Mouse (Mus musculus) heart, embryonic 16.5 days (tissue): ENCODE results near the gene Acbd5. TPM values are rescaled to one million over a fixed set of nuclear protein-coding genes. Genes with fewer than 3 reads are reported as not detected.

ENCODE experiments used
- ATAC-seq: fragments of 200-750 bp; cut with Nextera tagmentation; replicated peaks from 2 replicates; pipeline ENCODE4 v1.8.0; 2017; ENCODE audit warnings: moderate number of reproducible peaks; ENCODE audit not compliant: insufficient read depth, low FRiP score; ENCODE audit errors: extremely low read depth
- H3K27ac ChIP-seq: fragments of 300-500 bp; sonication (generic); 2 replicates; pipeline ENCODE4 v1.5.1; 2014; ENCODE audit warnings: mild to moderate bottlenecking, low read length, control low read depth, moderate library complexity
- H3K27me3 ChIP-seq: fragments of 300-500 bp; sonication (generic); 2 replicates; pipeline ENCODE4 v1.6.1; 2014; ENCODE audit warnings: low read length, mixed read lengths; ENCODE audit not compliant: control insufficient read depth, insufficient read depth
- H3K36me3 ChIP-seq: fragments of 300-500 bp; sonication (generic); 2 replicates; pipeline ENCODE4 v1.6.1; 2014; ENCODE audit not compliant: control insufficient read depth, insufficient read depth
- H3K4me1 ChIP-seq: fragments of 300-500 bp; sonication (generic); 2 replicates; pipeline ENCODE4 v1.6.1; 2014; ENCODE audit warnings: low read length, mixed read lengths; ENCODE audit not compliant: control insufficient read depth, insufficient read depth
- H3K4me2 ChIP-seq: fragments of 300-500 bp; sonication (generic); 2 replicates; pipeline ENCODE4 v1.6.1; 2014; ENCODE audit warnings: low read depth, mild to moderate bottlenecking, control low read depth, low read length
- H3K4me3 ChIP-seq: fragments of 300-500 bp; sonication (generic); 2 replicates; pipeline ENCODE4 v1.5.1; 2014; ENCODE audit warnings: mild to moderate bottlenecking, control low read depth, low read length
- H3K9ac ChIP-seq: fragments of 300-500 bp; sonication (generic); 2 replicates; pipeline ENCODE4 v1.6.1; 2014; ENCODE audit warnings: low read length, control low read depth
- H3K9me3 ChIP-seq: fragments of 300-500 bp; sonication (generic); replicated peaks from 2 replicates; pipeline ENCODE4 v1.6.1; 2016; ENCODE audit warnings: low read length; ENCODE audit not compliant: control insufficient read depth
- WGBS: fragments of 180-500 bp; shearing (Covaris S2); extraction: QIAGEN DNeasy Blood & Tissue Kit; methylation state at CpG from one replicate; pipeline ENCODE4 v1.1.7; 2014; 5-methylcytosine and 5-hydroxymethylcytosine counted together
- polyA plus RNA-seq: library from polyadenylated mRNA; unstranded; fragments of >200 nt; fragmentation: Nextera tagmentation; extraction: Ambion mirVana; gene quantifications from 2 replicates; pipeline ENCODE4 v1.2.1, GENCODE M21; 2015

The Acbd5 gene
- polyA plus RNA-seq, 1 experiment from 2014 or later = 27.7 TPM

DNA sequence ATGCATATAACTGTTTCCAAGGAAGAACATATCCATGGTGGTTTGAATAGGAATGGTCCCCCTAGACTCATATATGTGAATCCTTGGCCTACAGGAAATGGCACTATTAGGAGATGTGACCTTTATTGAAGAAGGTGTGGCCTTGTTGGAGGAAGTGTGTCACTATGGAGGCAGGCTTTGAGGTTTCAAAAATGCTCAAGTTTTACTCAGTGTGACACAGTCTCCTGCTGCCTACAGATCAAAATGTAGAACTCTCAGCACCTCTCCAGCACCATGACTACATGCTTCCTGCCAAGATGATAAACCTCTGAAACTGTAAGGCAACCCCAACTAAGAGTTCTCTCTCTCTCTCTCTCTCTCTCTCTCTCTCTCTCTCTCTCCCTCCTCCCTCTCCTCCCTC is 20.0 kb upstream of the Acbd5 start:
- H3K4me2 ChIP-seq = no peak overlapping the region
- no peaks in the 10 kb centered on the region for H3K27me3 ChIP-seq
- no peaks in the 10 kb centered on the region for H3K36me3 ChIP-seq
- H3K9ac ChIP-seq = no peak overlapping the region
- H3K9me3 ChIP-seq = no peaks in the 10 kb centered on the region; the same call in 1 of the 2 replicates
- H3K4me3 ChIP-seq = no peak overlapping the region
- no peak overlapping the region for H3K27ac ChIP-seq
- ATAC-seq = no peak
- no peaks in the 10 kb centered on the region for H3K4me1 ChIP-seq

DNA sequence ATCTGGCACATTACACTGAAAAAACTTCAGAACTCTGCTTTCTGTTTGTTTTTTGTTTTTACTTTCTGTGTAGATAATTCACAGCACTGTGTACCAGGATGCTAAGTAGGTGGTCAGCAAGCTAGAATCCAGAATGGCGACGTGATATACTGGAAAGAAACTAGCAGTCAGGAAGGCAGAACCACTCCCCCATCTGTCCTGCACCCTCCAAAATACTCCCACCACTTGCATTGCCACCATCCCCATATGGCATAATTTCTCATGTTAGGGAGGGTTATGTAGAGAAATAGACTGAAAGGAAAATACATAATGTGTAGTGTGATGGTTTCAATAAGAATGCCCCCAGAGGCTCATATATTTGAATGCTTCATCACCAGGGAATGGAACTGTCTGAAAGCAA is 16.1 kb upstream of the Acbd5 start:
- no peak for ATAC-seq
- WGBS = 75% methylated on average over 2 of the region's 2 CpGs
- no peaks in the 10 kb centered on the region for H3K9me3 ChIP-seq
- no peak overlapping the region for H3K4me3 ChIP-seq
- no peak overlapping the region for H3K27ac ChIP-seq
- no peaks in the 10 kb centered on the region for H3K36me3 ChIP-seq
- no peaks in the 10 kb centered on the region for H3K4me1 ChIP-seq
- H3K9ac ChIP-seq = no peak overlapping the region
- no peaks in the 10 kb centered on the region for H3K27me3 ChIP-seq
- H3K4me2 ChIP-seq = no peak overlapping the region

DNA sequence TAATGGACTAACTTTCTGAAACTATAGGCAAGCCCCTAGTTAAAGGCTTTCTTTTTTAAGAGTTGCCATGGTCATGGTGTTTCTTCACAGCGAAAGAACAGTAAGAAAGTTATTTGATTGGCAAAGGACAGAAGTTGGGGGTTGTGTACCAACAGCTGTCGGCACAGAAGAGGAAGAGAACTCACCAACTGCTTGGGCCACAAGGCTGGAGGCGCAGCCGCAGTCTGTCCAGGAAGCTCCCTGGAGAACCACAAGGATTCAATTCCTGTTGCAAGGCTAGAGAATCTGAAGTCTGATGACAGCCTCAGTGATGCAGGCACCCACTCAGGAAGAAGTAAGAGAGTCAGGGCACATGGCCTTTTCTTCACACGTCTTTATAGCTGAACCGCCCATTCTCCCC is 15.4 kb upstream of the Acbd5 start:
- H3K27ac ChIP-seq = no peak overlapping the region
- no peaks in the 10 kb centered on the region for H3K4me1 ChIP-seq
- no peaks in the 10 kb centered on the region for H3K9me3 ChIP-seq
- ATAC-seq = no peak
- H3K36me3 ChIP-seq = no peaks in the 10 kb centered on the region
- no peak overlapping the region for H3K4me3 ChIP-seq
- H3K27me3 ChIP-seq = no peaks in the 10 kb centered on the region
- H3K4me2 ChIP-seq = no peak overlapping the region
- H3K9ac ChIP-seq = no peak overlapping the region
- WGBS = 57% methylated on average over 6 of the region's 6 CpGs

DNA sequence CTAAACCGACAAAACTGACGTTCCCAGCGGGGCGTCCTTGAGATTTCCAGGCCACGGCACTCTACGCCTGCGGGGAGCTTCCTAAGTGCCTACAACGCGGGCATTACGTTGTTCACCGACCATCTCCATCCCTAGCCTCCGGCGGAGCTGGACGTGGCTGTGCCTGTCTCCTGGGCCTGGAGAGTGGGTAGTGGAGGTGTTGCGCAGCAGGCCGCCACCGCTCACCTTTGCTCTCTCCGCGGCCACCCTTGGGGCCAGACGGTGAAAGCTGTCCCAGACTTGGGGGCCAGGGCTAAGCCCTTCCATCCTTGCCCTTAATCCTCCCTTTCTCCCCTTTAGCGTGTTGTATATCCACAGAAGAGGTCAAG is 387 bp downstream of the Acbd5 start:
- Histone ChIP-seq H3K9ac (peak overlapping the region; percentile 91), H3K4me1 (no peaks in the 10 kb centered on the region), H3K4me2 (peak overlapping the region; percentile 93), H3K4me3 (peak overlapping the region; percentile 74), H3K27me3 (no peaks in the 10 kb centered on the region), H3K36me3 (peaks cover under 1% of the 10 kb centered on the region; the same call in 1 of the 2 replicates), H3K27ac (peak overlapping the region; percentile 95), H3K9me3 (no peaks in the 10 kb centered on the region)
- ATAC-seq = peak; percentile 63
- WGBS = under 1% methylated on average over 21 of the region's 21 CpGs

DNA sequence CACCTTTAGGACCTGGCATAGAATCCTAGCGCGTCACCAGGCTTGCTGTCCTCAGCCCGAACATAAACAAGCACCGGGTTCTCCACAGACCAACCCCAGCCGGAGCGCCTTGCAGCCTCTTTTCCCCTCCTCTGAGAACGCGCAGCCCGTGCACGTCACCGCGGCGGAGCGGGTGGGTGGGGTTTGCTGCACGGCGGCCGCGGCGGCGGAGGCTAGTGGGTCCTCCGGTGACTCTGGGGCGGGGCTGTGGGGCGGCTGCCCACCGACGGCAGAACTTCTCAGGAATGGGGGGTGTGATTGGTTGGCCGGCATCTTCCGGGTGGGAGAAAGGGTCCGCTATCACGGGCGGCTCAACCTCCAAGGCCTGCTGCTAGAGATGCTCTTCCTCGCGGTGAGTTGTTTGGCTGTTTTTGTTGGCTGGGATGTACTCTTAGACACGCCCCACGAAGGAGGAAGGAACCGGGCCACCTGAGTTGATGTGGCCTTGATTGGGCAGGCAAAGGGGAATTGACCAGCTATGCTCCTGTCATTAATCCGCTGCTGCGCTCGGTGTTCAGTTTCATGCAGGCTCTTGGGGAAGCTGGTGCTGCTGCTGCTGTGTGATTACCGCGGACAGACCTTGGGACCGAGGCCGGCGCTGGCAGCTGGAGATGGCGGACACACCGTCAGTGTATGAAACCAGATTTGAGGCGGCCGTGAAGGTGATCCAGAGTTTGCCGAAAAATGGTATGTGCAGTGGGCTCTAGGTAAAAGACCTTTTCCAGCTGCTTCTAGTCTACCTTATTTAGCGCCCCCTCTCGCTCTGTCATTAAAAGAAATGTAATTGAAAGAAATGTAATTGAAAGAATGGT is 1.2 kb downstream of the Acbd5 start:
- Histone ChIP-seq H3K27me3 (no peaks in the 10 kb centered on the region), H3K4me2 (peak overlapping the region; percentile 93), H3K9ac (peak overlapping the region; percentile 91), H3K9me3 (no peaks in the 10 kb centered on the region), H3K27ac (peak overlapping the region; percentile 95), H3K4me3 (peak overlapping the region; percentile 74), H3K36me3 (peaks cover 3% of the 10 kb centered on the region; the same call in 1 of the 2 replicates), H3K4me1 (no peaks in the 10 kb centered on the region)
- peak; percentile 89 for ATAC-seq
- under 1% methylated on average over 50 of the region's 50 CpGs for WGBS

DNA sequence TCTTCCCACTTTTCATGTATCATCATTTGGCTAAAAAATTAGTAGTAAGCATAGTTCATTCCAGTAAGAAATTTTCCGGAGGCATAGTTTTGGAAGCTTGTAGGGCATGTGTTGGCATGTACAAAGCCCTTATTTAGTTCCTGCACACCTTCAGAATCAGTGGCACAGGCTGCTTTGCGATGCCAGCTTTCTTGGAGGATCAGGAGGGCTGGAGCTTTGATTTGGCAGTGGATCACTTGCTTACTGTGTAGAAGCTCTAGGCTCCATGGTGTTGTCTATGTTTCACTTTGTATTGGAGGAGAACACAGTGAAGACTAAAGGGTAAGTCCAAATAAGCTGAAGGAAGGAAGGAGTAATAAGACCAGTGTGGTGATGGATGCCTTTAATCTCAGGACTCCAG is 2.5 kb downstream of the Acbd5 start:
- Histone ChIP-seq H3K9me3 (no peaks in the 10 kb centered on the region), H3K9ac (no peak overlapping the region), H3K4me2 (no peak overlapping the region), H3K4me1 (no peaks in the 10 kb centered on the region), H3K27me3 (no peaks in the 10 kb centered on the region), H3K4me3 (no peak overlapping the region), H3K27ac (no peak overlapping the region), H3K36me3 (peaks cover 3% of the 10 kb centered on the region; the same call in 1 of the 2 replicates)
- ATAC-seq = no peak
- WGBS = 96% methylated on average over 2 of the region's 2 CpGs

DNA sequence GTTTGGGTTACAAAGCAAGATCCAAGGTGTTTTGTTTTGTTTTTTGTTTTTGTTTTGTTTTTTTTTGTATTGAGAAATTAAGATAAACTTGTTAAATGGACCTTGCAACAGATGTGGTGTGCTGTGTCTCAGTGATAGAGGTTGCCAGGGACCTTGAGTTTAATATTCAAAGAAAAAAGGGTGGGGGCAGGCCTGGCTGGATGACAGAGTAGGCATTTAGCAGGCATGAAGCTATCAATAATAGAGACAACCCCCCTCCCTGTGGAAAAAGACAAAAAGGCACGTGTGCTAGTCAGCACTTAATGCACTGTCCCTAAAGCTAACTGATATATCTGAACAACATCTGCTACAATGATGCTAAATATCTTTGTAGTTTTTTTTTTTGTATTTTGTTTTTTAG is 3.4 kb downstream of the Acbd5 start:
- H3K27ac ChIP-seq = no peak overlapping the region
- no peaks in the 10 kb centered on the region for H3K4me1 ChIP-seq
- no peak overlapping the region for H3K4me2 ChIP-seq
- no peak overlapping the region for H3K9ac ChIP-seq
- no peaks in the 10 kb centered on the region for H3K27me3 ChIP-seq
- no peaks in the 10 kb centered on the region for H3K9me3 ChIP-seq
- no peak overlapping the region for H3K4me3 ChIP-seq
- peaks cover 8% of the 10 kb centered on the region for H3K36me3 ChIP-seq
- 63% methylated on average over 1 of the region's 1 CpGs for WGBS
- ATAC-seq = no peak

DNA sequence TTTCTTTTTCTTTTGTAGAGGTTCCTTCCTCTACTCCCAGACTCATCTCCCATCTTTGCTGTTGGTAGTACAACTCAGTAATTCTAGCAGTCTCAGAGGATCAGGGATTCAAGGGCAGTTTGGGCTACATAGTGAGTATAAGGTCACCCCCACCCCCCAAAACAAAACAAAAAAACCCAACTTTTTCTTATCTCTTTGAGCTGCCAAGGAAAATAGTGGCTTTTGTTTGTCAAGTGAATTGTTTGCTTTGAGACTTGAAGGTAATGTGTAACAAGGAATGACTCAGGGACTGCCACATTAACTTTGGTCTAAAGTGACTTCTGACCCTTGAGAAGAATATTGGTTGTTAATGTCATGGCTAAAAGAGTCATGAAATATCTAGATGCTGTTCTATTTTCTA is 7.9 kb downstream of the Acbd5 start:
- H3K9me3 ChIP-seq = 0 out of 2 replicates have a peak, but pooled peaks cover 4% of the 10 kb centered on the region
- peaks cover 28% of the 10 kb centered on the region for H3K36me3 ChIP-seq
- H3K4me2 ChIP-seq = no peak overlapping the region
- H3K4me1 ChIP-seq = no peaks in the 10 kb centered on the region
- H3K27me3 ChIP-seq = no peaks in the 10 kb centered on the region
- no peak overlapping the region for H3K9ac ChIP-seq
- H3K4me3 ChIP-seq = no peak overlapping the region
- no peak for ATAC-seq
- H3K27ac ChIP-seq = no peak overlapping the region

DNA sequence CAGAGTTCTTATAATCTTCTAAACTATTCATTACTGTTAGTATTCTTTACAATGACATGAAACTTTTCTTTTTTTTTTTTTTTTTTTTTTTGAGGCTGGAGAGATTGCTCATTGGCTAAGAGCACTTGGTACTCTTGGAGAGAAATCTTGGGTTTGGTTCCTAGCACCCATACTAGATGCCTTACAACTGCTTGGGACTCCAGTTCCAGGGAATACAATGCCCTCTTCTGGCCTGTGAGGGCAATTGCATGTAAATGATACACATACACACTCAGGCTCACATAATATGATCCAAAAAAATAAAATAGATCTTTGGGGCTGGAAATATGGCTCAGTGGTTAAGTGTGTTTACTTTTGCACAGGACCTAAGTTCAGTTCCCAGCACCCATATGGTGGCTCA is 8.8 kb downstream of the Acbd5 start:
- no peaks in the 10 kb centered on the region for H3K4me1 ChIP-seq
- no peak overlapping the region for H3K4me2 ChIP-seq
- H3K36me3 ChIP-seq = peaks cover 32% of the 10 kb centered on the region
- no peaks in the 10 kb centered on the region for H3K27me3 ChIP-seq
- H3K27ac ChIP-seq = no peak overlapping the region
- no peak for ATAC-seq
- H3K9me3 ChIP-seq = 0 out of 2 replicates have a peak, but pooled peaks cover 4% of the 10 kb centered on the region
- H3K4me3 ChIP-seq = no peak overlapping the region
- no peak overlapping the region for H3K9ac ChIP-seq
